Mouse (Mus musculus) heart, embryonic 12.5 days (tissue): ENCODE measurements at regions not wholly inside any gene's neighbourhood (a gene's known extent, or its start where the extent isn't known, plus 50 kb on each side); places are given as distances from the start of the nearest gene placed in this dataset.

ENCODE experiments used
- ATAC-seq: fragments of 200-750 bp; cut with Nextera tagmentation; 2 replicates; pipeline ENCODE4 v1.8.0; 2017; ENCODE audit warnings: moderate TSS enrichment, moderate library complexity; ENCODE audit not compliant: insufficient number of reproducible peaks, low FRiP score
- H3K27ac ChIP-seq: fragments of 300-500 bp; sonication (generic); 2 replicates; pipeline ENCODE4 v1.5.1; 2016; ENCODE audit warnings: mild to moderate bottlenecking, moderate library complexity; ENCODE audit not compliant: poor library complexity, severe bottlenecking
- H3K27me3 ChIP-seq: fragments of 300-500 bp; sonication (generic); replicated peaks from 2 replicates; pipeline ENCODE4 v1.6.1; 2016; ENCODE audit warnings: mild to moderate bottlenecking, moderate library complexity
- H3K36me3 ChIP-seq: fragments of 300-500 bp; sonication (generic); 2 replicates; pipeline ENCODE4 v1.6.1; 2016; ENCODE audit warnings: mild to moderate bottlenecking, moderate library complexity
- H3K4me1 ChIP-seq: fragments of 300-500 bp; sonication (generic); replicated peaks from 2 replicates; pipeline ENCODE4 v1.6.1; 2016; ENCODE audit warnings: mild to moderate bottlenecking
- H3K4me2 ChIP-seq: fragments of 300-500 bp; sonication (generic); 2 replicates; pipeline ENCODE4 v1.6.1; 2016; ENCODE audit warnings: mild to moderate bottlenecking, moderate library complexity
- H3K4me3 ChIP-seq: fragments of 300-500 bp; sonication (generic); 2 replicates; pipeline ENCODE4 v1.5.1; 2016; ENCODE audit warnings: mild to moderate bottlenecking
- H3K9ac ChIP-seq: fragments of 300-500 bp; sonication (generic); 2 replicates; pipeline ENCODE4 v1.6.1; 2016; ENCODE audit warnings: mild to moderate bottlenecking, moderate library complexity
- H3K9me3 ChIP-seq: fragments of 300-500 bp; sonication (generic); replicated peaks from 2 replicates; pipeline ENCODE4 v1.6.1; 2016; ENCODE audit warnings: mild to moderate bottlenecking, moderate library complexity
- WGBS: fragments of 180-500 bp; shearing (Covaris S2); methylation state at CpG from one replicate; pipeline ENCODE4 v1.1.7; 2016; 5-methylcytosine and 5-hydroxymethylcytosine counted together

DNA sequence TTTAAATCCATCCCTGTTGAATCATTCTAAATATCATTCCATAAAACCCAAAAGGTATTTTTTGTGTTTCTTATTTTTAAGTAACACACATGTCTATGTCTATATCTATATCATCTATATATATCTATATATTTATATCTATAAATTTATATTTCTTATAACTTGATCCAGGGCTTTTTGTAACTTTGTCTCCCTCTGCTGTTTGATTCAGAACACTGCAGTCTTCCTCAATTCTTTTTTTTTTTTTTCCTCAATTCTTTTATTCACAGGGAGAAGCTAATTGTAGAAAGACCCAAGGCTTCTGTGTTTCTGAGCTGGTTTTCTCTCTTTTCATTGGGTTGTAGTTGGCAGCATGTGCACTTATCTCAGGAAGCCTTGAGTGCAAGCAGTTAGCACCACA is 124.1 kb upstream of the Igfbp3 start:
- Histone ChIP-seq H3K4me2 (no peak overlapping the region), H3K27me3 (no peaks in the 10 kb centered on the region), H3K4me1 (no peaks in the 10 kb centered on the region), H3K36me3 (no peaks in the 10 kb centered on the region), H3K9me3 (peaks cover 9% of the 10 kb centered on the region), H3K4me3 (no peak overlapping the region), H3K9ac (no peak overlapping the region), H3K27ac (no peak overlapping the region)
- no peak for ATAC-seq

- H3K27me3 ChIP-seq, result no peaks in the 10 kb centered on the region
- H3K9me3 ChIP-seq, result no peaks in the 10 kb centered on the region
- H3K4me3 ChIP-seq, result no peak overlapping the region
- no peaks in the 10 kb centered on the region for H3K4me1 ChIP-seq
- WGBS, result 52% methylated on average over 3 of the region's 3 CpGs
- no peaks in the 10 kb centered on the region for H3K36me3 ChIP-seq
- no peak for ATAC-seq
- H3K9ac ChIP-seq, result no peak overlapping the region
- no peak overlapping the region for H3K27ac ChIP-seq
- no peak overlapping the region for H3K4me2 ChIP-seq
These were observed 103.8 kb upstream of the Igfbp3 start for GRCm38 (mm10) chr11:7317409-7317970.

- ATAC-seq, result no peak
These were observed 82.5 kb upstream of the Igfbp3 start for GRCm38 (mm10) chr11:7296252-7296651.

GRCm38 (mm10) chr11:7289242-7289938 is 75.7 kb upstream of the Igfbp3 start:
- H3K36me3 ChIP-seq, result no peaks in the 10 kb centered on the region
- H3K9me3 ChIP-seq, result no peaks in the 10 kb centered on the region
- no peaks in the 10 kb centered on the region for H3K4me1 ChIP-seq
- ATAC-seq, result no peak
- H3K4me3 ChIP-seq, result no peak overlapping the region
- H3K27me3 ChIP-seq, result no peaks in the 10 kb centered on the region
- no peak overlapping the region for H3K9ac ChIP-seq
- WGBS, result 77% methylated on average over 8 of the region's 8 CpGs
- no peak overlapping the region for H3K27ac ChIP-seq
- no peak overlapping the region for H3K4me2 ChIP-seq

More at GRCm38 (mm10) chr11:7296252-7296651, 82.5 kb upstream of the Igfbp3 start:
- Histone ChIP-seq H3K9ac (no peak overlapping the region), H3K27ac (no peak overlapping the region), H3K4me1 (no peaks in the 10 kb centered on the region), H3K36me3 (no peaks in the 10 kb centered on the region), H3K4me3 (no peak overlapping the region), H3K9me3 (no peaks in the 10 kb centered on the region), H3K27me3 (no peaks in the 10 kb centered on the region), H3K4me2 (no peak overlapping the region)

DNA sequence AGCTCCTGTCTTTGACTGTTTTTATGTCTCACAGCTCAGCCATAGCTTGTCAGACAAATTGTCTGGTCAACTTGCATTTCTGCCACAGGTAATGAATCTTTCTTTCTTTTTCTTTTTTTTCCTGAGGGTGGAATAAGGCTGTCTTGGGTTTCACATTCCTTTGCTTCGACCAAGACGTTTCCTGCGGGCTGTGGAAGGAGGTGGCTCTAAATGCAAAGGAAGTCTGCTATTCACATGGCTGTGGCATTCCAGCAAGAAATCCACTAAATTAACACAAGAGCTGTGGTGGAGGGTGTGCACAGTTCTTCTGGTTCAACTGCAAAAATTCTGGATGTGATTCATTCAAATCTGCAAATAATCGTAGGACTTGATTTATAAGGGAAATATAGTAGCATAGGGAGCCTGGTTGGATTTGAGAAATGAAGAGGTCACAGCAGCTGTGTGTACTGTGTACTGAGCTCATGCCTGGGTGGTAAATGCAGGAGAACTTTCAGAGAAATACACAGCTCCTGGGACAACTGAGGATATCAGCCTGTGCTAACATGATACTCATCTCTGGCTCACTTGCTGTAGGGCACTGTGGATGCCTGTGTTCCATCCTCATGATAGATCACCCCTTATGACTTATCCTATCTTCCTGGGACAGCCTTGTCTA is 71.2 kb upstream of the Igfbp3 start:
- 45% methylated on average over 4 of the region's 4 CpGs for WGBS
- no peak overlapping the region for H3K4me2 ChIP-seq
- ATAC-seq, result no peak

DNA sequence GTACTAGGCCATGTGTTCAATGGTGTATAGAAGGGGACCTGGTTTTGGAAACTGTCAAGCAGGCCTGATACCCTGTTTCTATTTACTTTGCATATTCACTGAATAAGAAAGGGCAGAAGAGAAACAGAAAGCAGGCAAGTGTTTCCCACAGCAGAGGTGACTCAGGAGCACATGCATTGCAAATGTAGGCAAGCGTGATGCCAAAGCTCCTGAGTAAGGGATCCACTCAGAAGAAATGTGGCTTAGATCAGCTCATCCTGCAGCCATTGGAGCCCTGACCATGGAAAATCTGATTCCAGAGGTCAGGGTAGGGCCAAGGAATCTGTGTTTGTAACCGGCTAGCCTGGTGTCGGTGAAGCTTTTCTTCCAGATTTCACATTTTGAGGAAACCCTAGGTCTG is 69.3 kb upstream of the Igfbp3 start:
- Histone ChIP-seq H3K4me1 (no peaks in the 10 kb centered on the region), H3K4me3 (no peak overlapping the region), H3K27ac (no peak overlapping the region), H3K27me3 (no peaks in the 10 kb centered on the region), H3K9me3 (no peaks in the 10 kb centered on the region), H3K9ac (no peak overlapping the region), H3K4me2 (no peak overlapping the region), H3K36me3 (no peaks in the 10 kb centered on the region)
- 81% methylated on average over 3 of the region's 3 CpGs for WGBS
- no peak for ATAC-seq

More for the DNA sequence above, 71.2 kb upstream of the Igfbp3 start:
- Histone ChIP-seq H3K4me1 (no peaks in the 10 kb centered on the region), H3K4me3 (no peak overlapping the region), H3K9ac (no peak overlapping the region), H3K36me3 (no peaks in the 10 kb centered on the region), H3K27ac (no peak overlapping the region), H3K27me3 (no peaks in the 10 kb centered on the region), H3K9me3 (no peaks in the 10 kb centered on the region)

DNA sequence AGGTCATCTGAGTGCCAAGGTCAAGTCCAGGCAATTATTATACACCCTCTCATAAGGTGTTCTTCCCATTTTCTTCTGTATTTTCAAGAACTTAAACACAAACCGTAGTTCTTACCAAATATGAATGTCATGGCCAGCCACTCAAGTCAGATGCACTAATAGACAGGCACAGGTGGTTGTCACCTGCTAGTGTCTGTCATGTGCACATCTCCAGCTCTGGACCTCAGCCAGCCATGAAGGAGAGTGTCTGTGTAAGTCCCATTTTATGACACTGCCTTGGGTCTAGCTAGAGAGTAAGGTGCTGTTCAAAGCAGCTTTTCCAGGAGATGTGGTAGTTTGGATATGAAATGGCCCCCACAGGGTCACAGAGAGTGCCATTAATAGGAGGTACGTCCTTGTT is 68.5 kb upstream of the Igfbp3 start:
- H3K9ac ChIP-seq, result no peak overlapping the region
- H3K4me1 ChIP-seq, result no peaks in the 10 kb centered on the region
- ATAC-seq, result no peak
- H3K27me3 ChIP-seq, result no peaks in the 10 kb centered on the region
- H3K27ac ChIP-seq, result no peak overlapping the region
- no peaks in the 10 kb centered on the region for H3K9me3 ChIP-seq
- no peak overlapping the region for H3K4me3 ChIP-seq
- H3K4me2 ChIP-seq, result no peak overlapping the region
- WGBS, result 84% methylated on average over 2 of the region's 2 CpGs
- H3K36me3 ChIP-seq, result no peaks in the 10 kb centered on the region

GRCm38 (mm10) chr11:7281656-7282055 is 67.9 kb upstream of the Igfbp3 start:
- Histone ChIP-seq H3K27ac (no peak overlapping the region), H3K4me1 (no peaks in the 10 kb centered on the region), H3K9ac (no peak overlapping the region), H3K4me2 (no peak overlapping the region), H3K4me3 (no peak overlapping the region), H3K36me3 (no peaks in the 10 kb centered on the region), H3K27me3 (no peaks in the 10 kb centered on the region), H3K9me3 (no peaks in the 10 kb centered on the region)
- ATAC-seq, result no peak
- WGBS, result 49% methylated on average over 2 of the region's 2 CpGs

DNA sequence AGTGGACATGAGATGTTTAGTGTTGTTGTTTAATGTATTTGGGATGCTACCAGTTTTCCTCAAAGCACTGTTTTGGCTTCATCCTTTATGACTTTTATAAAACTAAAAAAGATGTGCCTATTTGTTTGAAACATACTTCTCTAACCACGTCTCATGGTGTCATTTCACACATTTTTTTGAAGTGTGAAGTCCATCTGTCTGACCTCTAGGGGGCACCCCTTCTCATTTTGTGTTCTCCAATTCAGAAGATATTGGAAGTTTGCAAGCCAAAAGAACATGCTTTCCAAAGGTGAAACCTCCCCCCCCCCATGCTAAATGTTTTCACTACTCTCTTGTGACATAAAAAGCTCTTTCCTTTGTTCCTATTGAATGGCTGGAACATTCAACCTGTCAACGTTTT is 66.2 kb upstream of the Igfbp3 start:
- H3K9me3 ChIP-seq, result no peaks in the 10 kb centered on the region
- no peaks in the 10 kb centered on the region for H3K36me3 ChIP-seq
- WGBS, result 69% methylated on average over 2 of the region's 2 CpGs
- no peak overlapping the region for H3K27ac ChIP-seq
- H3K9ac ChIP-seq, result no peak overlapping the region
- no peak overlapping the region for H3K4me2 ChIP-seq
- no peak overlapping the region for H3K4me3 ChIP-seq
- no peaks in the 10 kb centered on the region for H3K4me1 ChIP-seq
- ATAC-seq, result no peak
- no peaks in the 10 kb centered on the region for H3K27me3 ChIP-seq

DNA sequence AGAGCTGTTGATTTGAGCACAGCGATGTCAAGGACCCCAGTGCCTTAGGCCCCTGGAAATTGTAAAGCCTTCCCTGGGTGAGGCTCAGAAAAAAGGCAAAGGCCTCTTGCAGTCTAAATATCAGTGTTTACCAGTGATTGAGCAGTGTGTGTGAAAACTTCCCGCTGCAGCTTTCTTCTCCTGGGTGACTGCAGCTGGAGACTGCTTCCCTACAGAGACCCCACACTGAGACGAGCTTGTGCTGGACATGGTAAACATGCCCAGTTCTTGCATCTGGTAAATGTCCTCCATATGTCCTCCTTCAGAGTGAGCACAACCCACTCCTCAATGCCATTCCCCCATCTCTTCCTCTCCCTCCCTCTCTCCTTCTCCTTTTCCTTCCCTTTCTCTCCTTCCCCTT is 58.8 kb upstream of the Igfbp3 start:
- Histone ChIP-seq H3K4me1 (peaks cover 13% of the 10 kb centered on the region), H3K9ac (no peak overlapping the region), H3K4me3 (no peak overlapping the region), H3K9me3 (no peaks in the 10 kb centered on the region), H3K27me3 (no peaks in the 10 kb centered on the region), H3K36me3 (no peaks in the 10 kb centered on the region), H3K27ac (no peak overlapping the region), H3K4me2 (no peak overlapping the region)
- 23% methylated on average over 3 of the region's 3 CpGs for WGBS
- no peak for ATAC-seq

DNA sequence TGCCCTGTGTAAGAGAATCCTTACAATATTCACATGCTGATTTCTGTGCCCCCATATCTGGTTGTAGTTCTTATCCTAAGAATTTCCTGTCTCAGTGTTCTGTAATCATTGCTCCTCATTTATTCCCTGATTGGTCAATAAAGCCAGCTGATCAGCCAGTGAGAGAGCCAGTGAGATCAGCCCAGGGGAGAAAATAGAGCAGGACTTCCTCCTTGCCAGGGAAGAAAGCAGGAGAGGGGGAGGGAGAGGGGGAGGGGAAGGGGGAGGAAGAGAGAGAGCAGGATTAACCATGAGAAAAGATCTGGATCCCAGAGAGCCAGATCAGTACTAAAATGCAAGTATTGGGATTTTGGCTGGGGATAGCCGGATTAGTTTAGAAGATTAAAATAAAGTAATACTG is 57.2 kb upstream of the Igfbp3 start:
- Histone ChIP-seq H3K4me3 (no peak overlapping the region), H3K36me3 (no peaks in the 10 kb centered on the region), H3K9ac (no peak overlapping the region), H3K4me2 (no peak overlapping the region), H3K27ac (no peak overlapping the region), H3K4me1 (peaks cover 13% of the 10 kb centered on the region), H3K9me3 (no peaks in the 10 kb centered on the region), H3K27me3 (no peaks in the 10 kb centered on the region)
- ATAC-seq, result no peak
- 85% methylated on average over 1 of the region's 1 CpGs for WGBS

DNA sequence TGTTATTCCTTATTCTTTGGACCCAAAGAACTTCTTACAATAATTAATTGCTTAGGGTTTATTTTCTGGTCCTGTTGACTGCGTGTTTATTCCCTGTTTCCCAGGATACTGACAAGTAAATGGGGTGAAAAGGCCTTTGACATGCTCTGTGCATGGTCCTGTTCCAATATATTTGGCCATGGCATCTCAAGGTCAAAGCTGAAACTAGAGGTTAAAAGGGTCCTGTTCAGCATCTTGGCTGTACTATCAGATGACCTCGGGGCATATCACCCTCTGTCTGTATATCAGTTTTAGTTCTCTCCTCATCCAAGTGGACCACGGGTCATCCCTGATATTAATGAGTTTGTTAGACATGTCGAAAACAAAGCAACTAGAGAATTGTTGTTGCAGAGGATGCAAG is 50.2 kb upstream of the Igfbp3 start:
- 75% methylated on average over 4 of the region's 4 CpGs for WGBS

More for the DNA sequence above, 50.2 kb upstream of the Igfbp3 start:
- no peak for ATAC-seq
- H3K4me2 ChIP-seq, result no peak overlapping the region
- H3K9ac ChIP-seq, result no peak overlapping the region
- no peaks in the 10 kb centered on the region for H3K27me3 ChIP-seq
- H3K27ac ChIP-seq, result no peak overlapping the region
- H3K4me3 ChIP-seq, result no peak overlapping the region
- no peaks in the 10 kb centered on the region for H3K4me1 ChIP-seq
- H3K36me3 ChIP-seq, result no peaks in the 10 kb centered on the region
- no peaks in the 10 kb centered on the region for H3K9me3 ChIP-seq
